Mouse (Mus musculus): ENCODE results near the gene Nptxr. TPM values are rescaled to one million over a fixed set of nuclear protein-coding genes. Genes with fewer than 3 reads are reported as not detected.
A peak's percentile ranks its signal among the peaks of the same experiment; 100 is the strongest.

Nptxr gene
- total RNA-seq, 2 experiments from 2014 or later: 0.53 TPM; not detected in 1

GRCm38 (mm10) chr15:79793076-79793475 lies 11.5 kb downstream of the Nptxr start:
- no peak for ATAC-seq (replicated peaks; ENCODE audit: low FRiP score, poor library complexity, severe bottlenecking)

GRCm38 (mm10) chr15:79792455-79792854 lies 12.1 kb downstream of the Nptxr start:
- ATAC-seq (replicated peaks; ENCODE audit: low FRiP score, poor library complexity, severe bottlenecking): no peak

- no peak for ATAC-seq (replicated peaks; ENCODE audit: low FRiP score, poor library complexity, severe bottlenecking)
Measured at GRCm38 (mm10) chr15:79791502-79791901, 13.1 kb downstream of the Nptxr start.

- no peak for ATAC-seq (replicated peaks; ENCODE audit: low FRiP score, poor library complexity, severe bottlenecking)
Measured at GRCm38 (mm10) chr15:79790905-79791304, 13.7 kb downstream of the Nptxr start.

- ATAC-seq (replicated peaks; ENCODE audit: low FRiP score, poor library complexity, severe bottlenecking): no peak
Measured at GRCm38 (mm10) chr15:79790111-79790510, 14.5 kb downstream of the Nptxr start.

GRCm38 (mm10) chr15:79787815-79788214 lies 16.8 kb downstream of the Nptxr start:
- no peak for ATAC-seq (replicated peaks; ENCODE audit: low FRiP score, poor library complexity, severe bottlenecking)

- ATAC-seq (replicated peaks; ENCODE audit: low FRiP score, poor library complexity, severe bottlenecking): no peak
Measured at GRCm38 (mm10) chr15:79785056-79785455, 19.5 kb downstream of the Nptxr start.

- ATAC-seq (replicated peaks; ENCODE audit: low FRiP score, poor library complexity, severe bottlenecking): no peak
Measured at GRCm38 (mm10) chr15:79777749-79778148, 26.8 kb downstream of the Nptxr start, which contains the start of gene Dnal4. TSS of gene Dnal4 (minus strand) at chr15:79777849.

GRCm38 (mm10) chr15:79775662-79776061 lies 28.9 kb downstream of the Nptxr start:
- no peak for ATAC-seq (replicated peaks; ENCODE audit: low FRiP score, poor library complexity, severe bottlenecking)

GRCm38 (mm10) chr15:79774117-79775027 lies 30.2 kb downstream of the Nptxr start:
- ATAC-seq (replicated peaks; ENCODE audit: low FRiP score, poor library complexity, severe bottlenecking): peak; percentile 98

GRCm38 (mm10) chr15:79770629-79771240 lies 33.8 kb downstream of the Nptxr start:
- no peak for ATAC-seq (replicated peaks; ENCODE audit: low FRiP score, poor library complexity, severe bottlenecking)

- ATAC-seq (replicated peaks; ENCODE audit: low FRiP score, poor library complexity, severe bottlenecking): no peak
Measured at GRCm38 (mm10) chr15:79768302-79768701, 36.3 kb downstream of the Nptxr start.

- ATAC-seq (replicated peaks; ENCODE audit: low FRiP score, poor library complexity, severe bottlenecking): no peak
Measured at GRCm38 (mm10) chr15:79767327-79767961, 37.1 kb downstream of the Nptxr start.

GRCm38 (mm10) chr15:79766586-79767071 lies 37.9 kb downstream of the Nptxr start:
- no peak for ATAC-seq (replicated peaks; ENCODE audit: low FRiP score, poor library complexity, severe bottlenecking)

- no peak for ATAC-seq (replicated peaks; ENCODE audit: low FRiP score, poor library complexity, severe bottlenecking)
Measured at GRCm38 (mm10) chr15:79766168-79766567, 38.4 kb downstream of the Nptxr start.

GRCm38 (mm10) chr15:79765361-79765760 lies 39.2 kb downstream of the Nptxr start:
- no peak for ATAC-seq (replicated peaks; ENCODE audit: low FRiP score, poor library complexity, severe bottlenecking)

- ATAC-seq (replicated peaks; ENCODE audit: low FRiP score, poor library complexity, severe bottlenecking): no peak
Measured at GRCm38 (mm10) chr15:79764539-79765267, 39.9 kb downstream of the Nptxr start.

GRCm38 (mm10) chr15:79763601-79764246 lies 40.8 kb downstream of the Nptxr start:
- no peak for ATAC-seq (replicated peaks; ENCODE audit: low FRiP score, poor library complexity, severe bottlenecking)

GRCm38 (mm10) chr15:79763001-79763400 lies 41.6 kb downstream of the Nptxr start:
- ATAC-seq (replicated peaks; ENCODE audit: low FRiP score, poor library complexity, severe bottlenecking): no peak
